Mouse (Mus musculus) embryonic stem cell, embryonic (primary cell): ENCODE results near the gene Gm49321.

ENCODE experiments used
- CTCF ChIA-PET, 4 experiments: fragments of 300-600 bp in 2 of 4; fragments of 350-600 bp in 2 of 4; sonication (Branson Sonifier 250); formaldehyde crosslinking; loops; one replicate each; lab custom pipeline; 2022; ENCODE audit warnings: inconsistent platforms in 2 of 4; lab: Charles Lee
- POLR2A ChIA-PET, 4 experiments: fragments of 300-600 bp in 2 of 4; fragments of 350-600 bp in 2 of 4; sonication (Branson Sonifier 250); formaldehyde crosslinking; loops; one replicate each; lab custom pipeline; 2022; ENCODE audit warnings: antibody characterized with exemption in 4 of 4, inconsistent platforms in 1 of 4; lab: Charles Lee

The Gm49321 gene

GRCm38 (mm10) chr12:73979667-73980066 is 42.2 kb downstream of the Gm49321 start:
- POLR2A ChIA-PET: interaction anchor here in 1 of 4 experiments (1.4 kb wide), 1 partner anchor 26 kb away, joined by 7 read pairs; no protein-coding TSS in a partner anchor
- CTCF ChIA-PET: interaction anchor here in 1 of 4 experiments (1.2 kb wide), 1 partner anchor 10 kb away, joined by 4 read pairs; no protein-coding TSS in a partner anchor

GRCm38 (mm10) chr12:73982533-73982932 is 45.1 kb downstream of the Gm49321 start:
- CTCF ChIA-PET: no interaction called here
- POLR2A ChIA-PET: interaction anchor here in 2 of 4 experiments (0.7 to 1.5 kb wide), 2 partner anchors 25 to 75 kb away, joined by 3 read pairs; no protein-coding TSS in a partner anchor

DNA sequence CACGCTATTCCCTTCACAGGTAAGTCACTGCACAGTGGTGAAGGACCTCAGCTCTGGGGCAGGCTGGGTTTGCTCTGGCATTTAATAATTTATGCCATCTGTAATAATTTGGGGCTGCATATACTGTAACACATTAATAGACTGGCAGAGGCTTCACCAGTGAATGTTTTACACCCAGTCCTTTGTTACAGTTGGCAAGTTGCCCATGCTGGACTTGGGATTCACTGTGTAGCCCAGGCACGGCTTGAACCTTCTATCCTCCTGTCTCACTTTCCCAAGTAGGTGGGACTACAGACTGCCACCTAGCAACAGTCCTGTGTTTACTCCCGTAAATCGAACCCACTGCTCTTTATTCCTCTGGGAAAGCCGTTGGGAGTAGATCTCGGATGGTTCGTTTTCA is 48.8 kb downstream of the Gm49321 start:
- CTCF ChIA-PET: no interaction called here
- POLR2A ChIA-PET: no interaction called here

- ChIA-PET CTCF (interaction anchor here in 1 of 4 experiments (1.4 kb wide), 1 partner anchor 21 kb away, joined by 3 read pairs; no protein-coding TSS in a partner anchor), POLR2A (no interaction called here)
Measured at GRCm38 (mm10) chr12:73988393-73989008, 51.0 kb downstream of the Gm49321 start.

DNA sequence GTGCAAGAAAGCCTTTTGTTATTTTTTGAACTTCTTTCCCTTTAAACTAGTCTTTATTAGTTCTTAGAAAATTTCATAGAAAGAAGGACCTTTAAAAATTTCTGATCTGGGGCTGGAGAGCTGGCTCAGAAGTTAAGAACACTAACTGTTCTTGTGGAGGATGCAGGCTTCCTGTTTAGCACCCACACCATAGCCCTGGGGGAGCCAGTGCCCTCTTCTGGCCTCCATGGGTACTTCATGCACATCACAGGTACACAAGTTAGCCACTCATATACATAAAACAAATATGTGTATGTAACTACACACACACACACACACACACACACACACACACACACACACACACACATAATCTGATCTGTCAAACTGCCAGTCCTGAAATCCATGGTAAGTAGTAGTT is 52.1 kb downstream of the Gm49321 start:
- ChIA-PET CTCF (interaction anchor here in 3 of 4 experiments (0.6 to 1.8 kb wide), 6 partner anchors 11 to 472 kb away, joined by 3 to 4 read pairs (median 4); no protein-coding TSS in a partner anchor), POLR2A (interaction anchor here in 2 of 4 experiments (0.5 to 1.3 kb wide), 3 partner anchors 41 to 82 kb away, joined by 3 read pairs; no protein-coding TSS in a partner anchor)

- ChIA-PET POLR2A (no interaction called here), CTCF (interaction anchor here in 3 of 4 experiments (0.7 to 1.6 kb wide), 4 partner anchors 12 to 297 kb away, joined by 3 to 10 read pairs (median 3); no protein-coding TSS in a partner anchor)
Measured at GRCm38 (mm10) chr12:73996906-73997296, 59.4 kb downstream of the Gm49321 start.

DNA sequence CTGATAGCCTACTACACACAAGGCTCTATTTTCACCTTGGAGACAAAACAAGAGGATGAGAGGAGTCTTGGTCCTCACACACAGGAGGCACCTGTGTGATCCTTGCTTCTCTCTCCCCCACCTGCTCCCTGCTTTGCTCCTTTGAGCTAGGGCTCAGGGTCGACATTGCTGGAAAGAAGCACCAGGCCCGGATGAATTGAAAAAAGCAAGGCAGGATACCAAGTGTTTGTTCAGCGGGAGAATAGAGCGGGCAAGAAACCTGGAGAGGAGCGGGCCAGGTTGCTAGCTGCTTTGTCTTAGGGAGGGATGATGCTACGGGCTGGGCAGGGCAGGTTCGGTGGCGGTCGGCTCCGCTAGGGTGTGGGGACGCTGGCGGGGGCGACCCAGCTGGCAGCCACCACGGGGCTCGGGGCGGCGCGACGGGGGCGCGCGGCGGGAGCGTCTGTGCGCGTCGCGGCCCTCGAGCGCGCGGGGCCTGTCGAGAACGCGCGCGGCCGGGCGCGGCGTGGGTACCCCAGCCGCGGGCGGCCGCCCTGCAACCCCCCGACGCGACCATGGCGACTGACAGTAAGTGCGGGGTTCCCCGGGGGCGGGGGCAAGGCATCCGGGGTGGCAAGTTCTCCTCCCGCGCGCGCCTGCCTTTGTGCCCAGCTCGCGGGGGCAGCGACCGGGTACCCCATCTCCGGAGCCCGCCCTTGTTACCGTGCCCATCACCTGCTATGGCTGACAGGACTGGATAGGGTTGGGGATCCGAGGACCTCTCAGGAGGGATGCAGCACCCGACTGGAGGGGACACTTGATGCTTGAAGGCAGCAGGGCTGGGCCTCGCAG is 60.1 kb downstream of the Gm49321 start, which contains the start of gene Syt16:
Gene Syt16, plus strand, starts transcription at position 365 of the 831 bp plus-strand sequence.
- CTCF ChIA-PET: interaction anchor here in 3 of 4 experiments (0.7 to 1.6 kb wide), 4 partner anchors 12 to 297 kb away, joined by 3 to 10 read pairs (median 3); no protein-coding TSS in a partner anchor
- POLR2A ChIA-PET: no interaction called here

- ChIA-PET CTCF (interaction anchor here in 1 of 4 experiments (1.6 kb wide), 1 partner anchor 11 kb away, joined by 10 read pairs; no protein-coding TSS in a partner anchor), POLR2A (no interaction called here)
Measured at GRCm38 (mm10) chr12:73998128-73998456, 60.6 kb downstream of the Gm49321 start.

DNA sequence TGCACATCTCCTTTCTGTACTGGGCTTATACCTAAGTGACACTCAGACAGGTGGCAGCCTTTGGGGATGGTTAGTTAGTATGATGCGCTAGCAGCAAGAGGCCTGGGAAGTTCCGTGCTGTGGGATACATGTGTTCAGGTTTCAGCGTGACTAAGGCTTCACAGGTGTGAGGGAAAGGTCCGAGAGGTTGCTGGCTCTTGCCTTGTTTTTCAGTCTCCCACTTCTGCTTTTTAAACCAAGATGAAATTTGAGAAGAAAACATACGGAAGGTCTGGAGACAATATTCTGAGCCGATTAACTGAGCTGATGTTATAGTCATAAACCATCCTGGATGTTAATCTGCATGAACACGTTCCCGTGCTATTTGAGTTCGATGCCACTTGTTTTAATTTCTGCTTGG is 65.0 kb downstream of the Gm49321 start:
- ChIA-PET POLR2A (no interaction called here), CTCF (no interaction called here)

DNA sequence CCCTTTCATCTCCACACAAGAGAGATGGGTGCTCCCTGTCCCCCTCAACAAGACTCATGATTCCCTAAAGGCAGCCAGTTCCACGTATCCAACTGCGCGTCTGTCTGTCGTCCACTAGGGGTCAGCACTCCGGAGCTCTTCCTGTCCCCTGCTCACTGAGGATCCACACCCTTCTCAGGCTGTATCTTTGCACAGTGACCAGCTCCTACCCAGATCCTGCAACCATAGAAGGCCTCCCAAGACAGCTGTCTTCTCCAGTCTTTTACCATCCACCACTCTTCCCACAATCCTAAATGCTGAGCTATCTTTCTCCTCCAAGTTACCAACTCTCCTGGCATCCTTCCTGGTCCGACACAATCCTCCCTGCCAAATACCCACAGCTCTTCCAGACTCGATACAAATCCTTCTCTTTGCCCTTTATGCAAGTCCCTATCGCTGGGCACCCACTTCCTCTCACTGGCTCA is 72.0 kb downstream of the Gm49321 start:
- POLR2A ChIA-PET: interaction anchor here in 2 of 4 experiments (1.0 to 1.4 kb wide), 3 partner anchors 16 to 261 kb away, joined by 3 to 4 read pairs (median 3); no protein-coding TSS in a partner anchor
- CTCF ChIA-PET: interaction anchor here (0.6 to 3.2 kb wide), 45 partner anchors 12 to 493 kb away, joined by 3 to 21 read pairs (median 4); partner anchors contain the start of genes Gm11042 (in 1 of the 4) and Syt16 (in 1 of the 4)

DNA sequence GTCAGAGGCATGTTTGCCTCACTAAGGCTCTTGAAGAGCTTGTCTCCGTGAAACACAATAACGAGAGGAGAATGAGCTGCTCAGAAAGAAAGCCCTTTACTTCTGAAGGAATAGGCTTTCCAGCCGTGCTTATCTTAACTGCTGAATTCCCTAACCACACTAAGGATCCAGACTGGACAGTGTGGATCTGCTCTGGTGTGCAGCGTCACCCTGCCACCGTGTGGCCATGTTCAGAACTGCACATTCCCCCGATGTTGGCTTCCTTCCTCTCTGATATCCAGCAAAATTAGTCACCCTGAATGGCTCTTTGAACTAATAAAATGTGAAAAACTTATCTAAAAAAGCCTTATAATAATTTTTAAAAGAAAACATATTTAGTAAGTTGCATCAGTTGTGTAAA is 76.3 kb downstream of the Gm49321 start:
- ChIA-PET CTCF (interaction anchor here (0.6 to 2.1 kb wide), 17 partner anchors 16 to 598 kb away, joined by 3 to 8 read pairs (median 4); partner anchors contain the start of gene Syt16 (in 1 of the 4)), POLR2A (interaction anchor here in 1 of 4 experiments (1.0 kb wide), 1 partner anchor 87 kb away, joined by 3 read pairs; no protein-coding TSS in a partner anchor)

GRCm38 (mm10) chr12:74014739-74015270 is 77.4 kb downstream of the Gm49321 start:
- POLR2A ChIA-PET: interaction anchor here in 1 of 4 experiments (0.6 kb wide), 1 partner anchor 62 kb away, joined by 3 read pairs; no protein-coding TSS in a partner anchor
- CTCF ChIA-PET: interaction anchor here (0.6 to 2.1 kb wide), 27 partner anchors 18 to 1377 kb away, joined by 3 to 8 read pairs (median 4); no protein-coding TSS in a partner anchor

DNA sequence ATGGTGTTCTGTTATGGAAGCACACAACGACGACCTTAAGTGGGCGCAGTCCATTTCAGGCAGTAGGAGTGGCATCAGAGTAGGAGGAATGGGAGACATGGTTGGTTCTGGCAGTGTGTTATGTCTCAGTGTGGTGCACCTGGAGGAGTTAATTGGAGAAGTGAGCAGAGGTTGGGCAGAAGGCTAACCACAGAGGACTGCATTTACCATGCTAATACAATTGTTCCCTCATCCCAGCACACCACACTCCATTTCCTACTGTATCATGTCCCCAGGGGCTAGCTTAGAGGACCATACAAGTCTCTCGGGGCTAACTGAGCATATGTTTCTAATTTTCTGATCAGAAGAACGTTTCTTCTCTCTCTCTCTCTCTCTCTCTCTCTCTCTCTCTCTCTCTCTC is 78.0 kb downstream of the Gm49321 start:
- ChIA-PET POLR2A (no interaction called here), CTCF (no interaction called here)
